Mouse (Mus musculus) frontal cortex, adult (tissue): ENCODE measurements at regions not wholly inside any gene's neighbourhood (a gene's known extent, or its start where the extent isn't known, plus 50 kb on each side); places are given as distances from the start of the nearest gene placed in this dataset.
"Not testable (repeated sequence)": the region's sequence is repeated elsewhere in the genome, so short reads cannot be mapped to it uniquely, and the experiment has no call there.

ENCODE experiments used
- ATAC-seq: cut with Nextera tagmentation; 2 replicates; pipeline ENCODE4 v1.9.2; 2017; ENCODE audit warnings: mild to moderate bottlenecking, moderate library complexity, mixed read lengths; ENCODE audit not compliant: low TSS enrichment

DNA sequence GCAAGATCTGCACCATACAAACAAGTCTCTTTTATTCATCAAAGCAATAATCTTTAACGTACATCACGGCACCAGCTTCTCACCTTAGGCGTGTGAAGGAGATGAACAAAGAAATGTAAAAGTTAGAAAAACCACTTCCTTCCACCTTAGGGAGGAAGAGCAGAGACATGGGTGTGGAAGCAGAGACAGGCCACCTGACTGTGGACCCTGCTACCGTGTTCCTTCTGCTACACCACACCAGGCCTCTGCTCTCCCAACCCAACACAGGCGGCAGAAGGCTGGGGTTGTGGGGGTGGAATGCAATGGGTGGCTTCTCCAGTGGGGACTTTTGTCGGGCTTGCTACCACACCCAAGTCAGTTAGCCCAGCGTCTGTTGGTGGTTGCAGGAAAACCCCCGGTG is 540.2 kb upstream of the Gm10131 start:
- ATAC-seq, result no peak

DNA sequence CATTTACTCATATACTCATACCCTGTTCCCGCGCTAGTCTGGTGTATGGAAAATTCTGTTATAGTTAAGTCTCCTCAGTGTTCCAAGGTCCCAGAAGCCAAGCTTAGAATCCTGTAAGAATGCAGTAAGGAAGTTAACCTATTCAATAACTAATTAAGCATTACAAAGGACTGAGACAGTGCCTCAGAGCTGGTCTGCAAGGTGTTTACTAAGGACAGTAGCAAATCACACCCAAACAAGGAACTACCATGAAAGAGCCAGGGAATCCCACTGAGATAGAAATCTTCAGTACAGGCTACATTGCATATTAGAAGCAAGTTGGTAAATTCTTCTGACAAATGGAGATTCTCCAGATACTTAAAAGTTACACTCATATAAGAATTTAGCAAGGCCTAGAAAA is 516.7 kb upstream of the Gm10131 start:
- not testable (repeated sequence) for ATAC-seq

DNA sequence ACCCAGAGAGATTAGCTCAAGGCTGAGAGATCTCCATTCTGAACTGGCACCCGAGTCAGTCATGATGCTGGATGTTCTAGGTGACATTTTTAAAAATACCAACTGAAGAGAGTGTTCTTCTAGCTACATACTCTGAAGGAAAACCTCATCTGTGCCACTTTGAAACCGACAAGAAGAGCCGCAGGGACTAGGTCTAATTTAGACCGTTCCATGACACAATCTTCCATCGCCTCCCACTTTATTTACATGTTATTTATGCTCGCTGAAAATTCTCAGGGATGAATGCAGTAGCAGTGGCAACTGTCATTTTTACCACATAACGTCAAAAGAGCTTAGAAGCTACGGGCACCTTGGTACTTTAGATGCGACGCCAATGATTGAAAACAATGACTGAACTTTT is 514.1 kb upstream of the Gm10131 start:
- ATAC-seq, result peak; percentile 91

DNA sequence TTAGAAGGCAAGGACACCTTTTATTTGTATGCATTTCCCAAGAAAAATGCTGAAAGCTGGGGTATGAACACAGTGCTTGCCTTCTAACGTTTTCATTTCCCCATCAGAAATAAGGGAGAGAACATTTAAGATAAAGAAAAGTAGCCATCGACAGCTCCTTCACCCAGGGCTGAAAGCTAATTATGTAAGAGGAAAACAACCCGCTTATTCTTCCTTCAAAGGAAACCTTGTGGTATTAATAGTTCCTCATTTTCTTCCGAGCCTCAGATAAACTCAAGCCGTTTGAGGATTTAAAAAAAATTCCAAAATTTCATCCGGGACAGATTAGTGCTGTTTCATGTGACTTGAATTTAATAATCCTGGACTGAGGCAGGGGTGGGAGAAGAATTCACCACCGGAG is 512.2 kb upstream of the Gm10131 start:
- ATAC-seq, result no peak

DNA sequence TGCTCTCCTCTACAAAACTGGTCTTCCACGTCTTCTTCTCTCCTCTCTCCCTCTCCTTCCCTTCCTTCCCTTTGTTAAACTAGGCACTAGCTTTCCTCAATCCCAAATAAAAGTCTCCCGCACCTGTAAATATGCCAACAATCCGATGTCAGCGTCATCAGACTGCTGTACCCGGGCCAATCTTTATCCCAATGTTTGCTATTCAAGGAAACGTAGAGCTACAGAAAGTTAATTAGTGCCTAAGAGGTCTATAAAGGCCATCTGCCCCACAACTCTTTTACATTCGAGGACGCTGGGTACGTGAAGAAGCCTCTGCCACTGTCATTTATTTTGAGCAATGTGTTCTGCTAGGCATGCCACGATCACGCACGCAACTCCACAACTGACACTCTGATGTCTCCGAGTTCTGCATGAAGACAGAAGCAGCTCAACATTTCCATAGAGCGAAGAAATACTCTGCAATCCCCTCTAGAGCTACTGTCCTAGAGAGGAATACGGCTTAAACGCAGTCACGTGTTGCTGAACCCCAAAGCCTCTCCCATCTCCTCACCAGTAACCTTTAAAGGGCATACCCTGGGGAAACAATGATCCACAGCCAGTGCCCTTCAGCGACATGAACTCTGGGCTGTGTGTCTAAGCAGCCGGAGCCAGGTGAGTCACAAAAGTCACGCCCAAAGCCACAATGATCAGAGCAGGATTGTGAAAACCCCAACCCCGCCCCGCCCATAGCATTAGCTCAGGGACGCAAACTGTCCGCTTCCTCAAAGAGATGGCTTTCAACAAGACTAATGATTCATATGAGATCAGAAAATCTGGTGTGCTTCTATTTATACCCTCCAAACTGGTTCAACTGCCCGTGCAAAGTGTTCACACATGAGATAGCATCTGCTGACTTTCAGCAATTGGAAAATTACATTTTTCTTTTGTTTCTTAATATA is 510.9 kb upstream of the Gm10131 start:
- 0 out of 2 replicates have a peak, but pooled peaks have one; percentile 15 for ATAC-seq

DNA sequence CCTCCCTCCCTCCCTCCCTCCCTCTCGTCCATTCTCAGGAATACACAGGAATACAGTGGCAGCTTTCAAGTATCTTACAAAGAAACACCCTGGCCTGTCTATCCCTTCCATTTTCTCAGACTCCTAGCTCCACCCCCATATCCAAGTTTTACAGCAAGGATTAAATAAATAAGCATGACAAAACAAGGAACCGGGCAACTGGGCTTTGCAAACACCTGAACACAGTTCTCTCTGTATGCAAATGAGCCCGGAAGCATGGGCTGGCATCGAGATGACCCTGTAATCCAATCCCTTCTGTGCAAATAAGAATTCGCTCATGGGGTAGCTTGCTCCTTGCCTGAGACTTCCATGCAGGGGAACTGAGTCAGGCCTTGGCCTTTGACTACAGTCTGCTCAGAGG is 506.5 kb upstream of the Gm10131 start:
- ATAC-seq, result no peak

DNA sequence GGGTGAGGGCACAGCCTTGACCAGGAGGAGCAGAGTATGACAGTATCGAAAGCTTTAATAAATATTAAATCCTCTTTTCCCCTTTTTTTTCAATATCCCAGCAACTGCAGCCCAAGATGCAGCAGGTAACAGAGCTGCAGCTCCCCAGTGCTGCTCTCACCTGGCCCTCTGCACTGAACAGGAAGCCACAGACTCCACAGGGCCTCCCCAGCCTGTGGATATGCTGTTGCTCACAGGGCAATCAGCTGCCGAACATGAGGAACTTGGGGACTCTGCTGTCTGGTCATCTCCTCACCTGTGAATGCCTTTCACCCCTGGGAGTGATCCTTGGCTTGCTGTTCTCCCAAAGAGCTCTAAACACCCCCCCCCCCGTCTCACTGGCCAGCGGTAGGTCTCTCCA is 503.4 kb upstream of the Gm10131 start:
- no peak for ATAC-seq

DNA sequence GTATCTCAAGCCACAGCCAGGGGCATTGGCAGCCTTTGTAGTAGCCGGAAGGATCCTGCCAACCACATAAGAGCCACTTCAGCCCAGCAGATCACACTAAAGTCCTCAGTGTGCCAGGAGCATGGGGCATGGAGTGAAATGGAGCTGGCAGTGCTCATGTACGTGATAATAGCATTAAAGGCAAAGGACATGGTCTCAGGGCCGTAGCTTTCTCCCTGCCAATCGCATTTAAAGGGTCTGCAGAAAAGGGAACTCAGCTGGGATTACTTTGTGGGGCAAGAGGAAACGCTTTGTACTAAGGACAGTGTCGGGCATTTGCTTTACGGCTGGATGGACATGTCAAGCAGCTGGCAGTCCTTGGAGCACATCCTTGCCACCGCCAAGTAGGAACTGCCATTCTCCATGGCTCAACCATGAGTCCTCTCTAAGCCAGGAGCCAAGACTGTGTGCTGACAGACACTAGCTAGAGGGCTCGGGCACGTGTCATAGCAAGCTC is 502.5 kb upstream of the Gm10131 start:
- no peak for ATAC-seq

DNA sequence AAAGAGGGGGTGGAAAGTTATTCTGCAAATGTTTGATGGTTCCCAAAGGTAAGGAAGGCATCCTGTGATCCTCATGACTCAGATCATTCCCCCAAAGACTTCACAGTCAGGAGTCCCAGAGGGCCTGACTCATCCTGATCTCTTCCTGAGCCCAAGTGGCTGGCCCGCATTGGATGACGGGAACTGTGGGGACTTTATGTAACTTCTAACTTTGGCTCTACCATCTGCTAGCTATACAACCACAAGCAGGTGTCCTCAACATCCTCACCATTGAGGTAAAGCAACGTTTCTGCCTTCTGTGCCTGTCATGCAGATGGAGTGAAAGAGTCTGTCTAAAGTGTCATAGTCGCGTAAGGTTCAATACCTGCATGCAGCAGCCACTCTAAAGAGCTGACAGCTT is 501.6 kb upstream of the Gm10131 start:
- peak; percentile 90 for ATAC-seq

DNA sequence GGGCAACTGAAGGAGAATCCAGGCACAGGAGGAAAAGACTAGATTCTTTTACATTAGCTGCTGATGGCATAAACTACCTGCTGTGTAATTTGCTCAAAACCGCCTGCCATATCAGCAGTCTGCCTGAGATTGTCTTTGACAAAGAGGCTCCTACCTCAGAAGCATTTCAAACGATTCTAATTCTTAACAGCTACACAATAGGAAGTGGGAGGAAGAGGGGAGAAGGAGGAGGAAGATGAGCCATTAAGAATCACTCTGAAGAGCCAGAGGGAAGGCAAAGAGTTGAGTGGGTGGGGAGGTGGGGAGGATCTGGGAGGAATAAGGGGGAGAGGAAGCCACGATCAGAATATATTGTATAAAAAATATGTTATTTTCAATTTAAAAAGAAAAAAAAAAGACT is 500.9 kb upstream of the Gm10131 start:
- ATAC-seq, result no peak

DNA sequence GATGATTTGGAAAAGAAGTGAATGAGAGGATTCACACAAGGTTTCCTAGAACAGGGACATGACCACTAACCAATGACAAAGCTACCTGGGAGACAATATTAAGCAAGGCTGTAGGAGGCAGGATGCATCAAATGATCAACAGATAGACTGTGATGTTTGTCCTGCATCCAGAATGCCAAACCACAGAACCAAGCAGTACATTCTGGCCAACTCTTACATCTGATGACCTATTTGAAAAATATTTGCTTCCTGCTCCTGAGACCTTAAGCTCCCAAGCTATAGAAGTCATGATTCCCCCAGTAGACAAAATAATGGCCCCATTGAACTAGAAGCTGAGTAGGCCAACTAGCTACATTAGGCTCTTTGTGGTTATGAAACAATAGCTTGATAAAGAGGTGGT is 498.6 kb upstream of the Gm10131 start:
- no peak for ATAC-seq

DNA sequence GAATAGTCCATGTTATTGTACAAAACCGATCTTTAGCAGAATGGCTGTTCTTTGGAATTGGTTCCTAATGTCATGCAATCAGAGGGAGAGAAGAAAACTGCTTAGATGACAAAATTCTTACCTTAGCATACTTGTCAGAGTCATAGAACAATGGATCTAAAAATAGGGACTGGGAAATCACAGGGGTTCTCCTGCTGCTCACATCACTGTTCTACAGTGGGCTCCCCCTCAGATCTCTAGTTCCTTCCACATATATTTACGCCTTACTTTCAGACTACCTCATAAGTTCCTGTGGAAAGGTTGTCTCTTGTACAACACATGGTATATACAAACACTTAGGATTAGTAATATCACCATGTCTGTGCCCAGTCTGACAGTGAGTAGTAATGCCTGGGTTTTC is 495.9 kb upstream of the Gm10131 start:
- no peak for ATAC-seq

DNA sequence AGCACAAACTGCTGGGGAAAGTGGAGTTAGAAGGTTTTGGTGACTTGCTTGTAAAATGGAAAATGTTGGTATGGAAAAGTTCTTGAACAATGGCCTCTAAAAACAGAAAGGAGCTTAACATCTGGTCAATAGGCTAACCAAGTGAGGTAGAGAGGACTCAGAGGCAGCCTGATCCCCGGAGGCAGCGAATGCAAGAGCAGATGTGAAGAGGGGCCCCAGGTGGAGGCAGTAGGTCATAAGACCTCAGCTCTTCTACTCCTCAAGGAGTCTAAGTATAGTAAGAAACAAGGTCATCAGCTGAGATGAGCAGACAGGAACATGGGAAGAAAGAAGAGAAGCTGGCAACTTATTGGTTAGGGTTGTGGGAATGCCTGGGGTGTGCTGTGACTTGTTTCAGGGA is 493.5 kb upstream of the Gm10131 start:
- no peak for ATAC-seq

DNA sequence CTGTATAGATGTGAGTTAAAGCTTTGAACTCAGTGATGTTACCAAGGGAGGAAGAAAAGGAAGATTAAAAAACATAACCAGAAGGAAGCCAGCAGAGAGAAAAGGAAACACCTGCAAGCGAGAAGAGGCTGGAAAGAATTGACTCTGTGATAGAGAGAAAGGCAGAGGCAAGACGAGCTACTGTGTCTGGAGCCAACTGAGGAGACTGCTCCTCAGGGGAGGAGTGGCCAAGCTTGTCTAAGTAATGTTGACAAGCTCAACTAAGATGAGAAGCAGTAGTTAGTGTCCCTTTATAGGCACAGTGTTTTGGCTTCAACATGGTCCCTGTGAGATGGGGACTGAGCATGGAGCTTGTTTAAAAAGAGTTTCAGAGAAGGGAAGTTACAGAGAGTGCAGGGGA is 493.0 kb upstream of the Gm10131 start:
- ATAC-seq, result no peak

DNA sequence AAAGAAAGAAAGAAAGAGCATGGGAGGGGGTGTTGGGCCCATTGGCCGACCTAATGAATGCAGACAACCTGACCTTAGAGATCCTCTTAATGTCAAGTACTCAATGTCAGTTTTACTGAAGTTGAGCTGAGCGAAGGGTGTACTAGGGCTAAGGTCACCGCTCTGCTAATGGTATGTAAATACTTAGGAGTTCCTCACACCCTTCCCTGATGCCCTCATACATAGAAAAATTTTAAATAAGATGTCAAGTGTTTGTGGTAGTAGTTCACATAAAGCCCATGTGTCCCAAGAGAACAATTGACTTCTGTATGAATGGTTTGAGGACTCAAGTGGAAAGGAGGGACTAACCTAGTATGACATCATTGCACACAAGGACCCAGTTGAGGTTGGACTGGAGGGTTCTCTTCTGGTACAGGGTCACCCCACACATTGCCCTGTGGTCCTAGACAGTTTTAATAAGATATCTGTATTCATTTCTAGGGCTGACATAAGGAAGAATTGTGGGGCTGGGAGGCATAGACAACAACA is 490.0 kb upstream of the Gm10131 start:
- no peak for ATAC-seq

DNA sequence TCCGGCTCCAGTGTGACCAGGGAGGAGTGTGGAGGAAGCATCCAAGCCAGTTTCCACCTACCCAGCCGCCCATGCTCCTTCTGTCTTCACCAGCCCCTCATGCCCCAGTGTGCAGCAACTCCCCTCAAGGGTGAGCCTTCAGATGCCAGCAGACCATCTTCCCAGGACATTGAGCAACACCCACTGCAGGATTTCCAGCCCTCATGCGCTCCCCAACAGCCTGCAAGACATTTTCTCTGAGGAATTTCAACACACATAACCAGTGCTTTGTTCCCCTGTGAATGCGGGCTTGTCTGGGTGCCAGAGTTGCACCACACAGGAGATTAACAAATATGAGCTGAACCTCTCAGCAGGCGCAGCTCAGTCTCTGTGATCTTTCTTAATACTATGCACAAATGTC is 489.3 kb upstream of the Gm10131 start:
- ATAC-seq, result no peak

DNA sequence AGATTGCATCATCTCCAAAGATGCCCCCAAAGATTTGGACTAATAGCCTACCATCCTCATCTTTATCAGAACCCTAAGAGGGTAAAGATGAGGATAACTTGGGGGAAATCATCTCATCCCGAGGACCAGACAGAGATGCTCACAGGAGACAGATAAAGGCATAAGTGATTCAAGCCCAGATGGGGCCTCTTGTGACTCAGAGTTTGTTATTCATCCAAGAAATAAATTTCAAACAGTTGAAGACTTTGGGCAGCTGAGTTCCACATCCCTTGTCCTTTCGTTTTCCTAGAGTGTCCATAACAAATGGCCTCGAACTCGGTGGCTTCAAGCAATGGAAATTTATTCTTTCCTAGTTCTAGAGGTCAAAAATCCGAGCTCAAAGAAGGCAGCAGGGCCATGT is 485.1 kb upstream of the Gm10131 start:
- ATAC-seq, result peak; percentile 62

DNA sequence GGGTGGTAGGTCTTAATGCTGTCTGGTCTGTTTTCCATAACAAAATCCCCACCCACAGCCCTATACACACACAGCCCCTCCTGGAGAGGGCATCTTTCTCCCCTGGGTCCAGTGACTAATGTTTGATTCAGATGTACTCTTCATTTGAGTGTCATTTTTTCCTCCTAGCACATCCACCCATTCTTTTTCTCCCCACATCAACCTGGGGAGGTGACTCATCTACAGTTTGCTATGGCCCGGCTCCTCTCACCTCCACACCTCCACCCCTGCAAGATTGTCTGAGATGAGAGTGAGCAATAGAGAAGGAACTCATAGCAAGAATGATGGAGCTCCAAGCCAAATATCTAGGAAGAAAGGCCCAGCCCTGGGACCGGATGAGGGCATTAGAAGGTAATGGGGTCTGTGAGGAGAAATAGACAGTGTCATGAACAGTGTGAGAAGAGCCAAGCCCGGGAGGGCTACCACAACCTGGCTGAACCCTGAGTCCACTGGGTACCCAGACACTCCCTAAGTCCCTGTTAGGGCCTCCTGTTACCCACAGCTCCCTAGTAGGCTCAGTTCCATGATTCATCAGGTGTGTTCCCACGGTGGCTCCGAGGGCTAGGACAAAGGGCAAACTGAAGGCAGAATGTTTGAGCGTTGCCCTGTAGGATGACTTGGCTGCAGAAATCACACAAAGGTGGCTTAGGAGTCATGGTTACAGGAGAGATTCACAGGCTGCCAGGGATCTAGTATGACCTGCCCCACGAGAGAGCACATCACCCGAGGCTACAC is 479.6 kb upstream of the Gm10131 start:
- ATAC-seq, result peak; percentile 41

DNA sequence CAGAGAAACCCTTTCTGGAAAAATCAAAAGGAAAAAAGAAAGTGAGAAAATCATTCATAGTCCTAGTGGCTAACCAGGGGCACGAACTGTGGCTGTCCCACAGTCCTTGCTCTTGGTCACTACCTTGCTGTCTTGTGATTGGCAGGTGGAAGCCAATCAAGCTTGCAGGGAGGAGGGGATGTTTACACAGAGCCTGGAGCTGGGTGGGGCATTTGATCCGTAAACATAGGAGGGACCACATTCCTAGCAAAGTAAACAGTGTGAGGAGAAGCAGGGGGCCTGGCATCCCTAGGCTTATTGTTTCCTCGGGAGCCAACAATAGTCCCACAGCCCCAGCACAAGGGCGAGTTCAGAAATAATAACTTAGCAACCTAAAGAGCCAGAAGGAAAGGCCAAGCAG is 466.5 kb upstream of the Gm10131 start:
- ATAC-seq, result no peak

DNA sequence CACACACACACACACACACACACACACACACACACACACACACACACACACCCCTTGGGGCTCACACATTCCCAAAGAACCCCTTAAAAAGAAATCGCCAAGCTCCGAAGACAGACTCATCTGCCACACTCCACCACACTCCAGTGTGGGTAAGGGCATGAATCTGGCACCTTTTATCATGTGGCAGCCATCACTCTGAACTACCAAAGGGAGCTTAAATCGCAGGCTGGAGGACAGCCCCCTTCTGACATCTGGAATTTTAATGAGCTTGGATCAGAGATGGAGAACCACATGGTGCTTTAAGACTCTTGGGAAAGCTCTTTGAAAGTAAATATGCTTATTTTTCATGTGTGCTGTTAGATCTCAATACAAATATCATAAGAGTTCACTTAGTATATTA is 462.5 kb upstream of the Gm10131 start:
- no peak for ATAC-seq

DNA sequence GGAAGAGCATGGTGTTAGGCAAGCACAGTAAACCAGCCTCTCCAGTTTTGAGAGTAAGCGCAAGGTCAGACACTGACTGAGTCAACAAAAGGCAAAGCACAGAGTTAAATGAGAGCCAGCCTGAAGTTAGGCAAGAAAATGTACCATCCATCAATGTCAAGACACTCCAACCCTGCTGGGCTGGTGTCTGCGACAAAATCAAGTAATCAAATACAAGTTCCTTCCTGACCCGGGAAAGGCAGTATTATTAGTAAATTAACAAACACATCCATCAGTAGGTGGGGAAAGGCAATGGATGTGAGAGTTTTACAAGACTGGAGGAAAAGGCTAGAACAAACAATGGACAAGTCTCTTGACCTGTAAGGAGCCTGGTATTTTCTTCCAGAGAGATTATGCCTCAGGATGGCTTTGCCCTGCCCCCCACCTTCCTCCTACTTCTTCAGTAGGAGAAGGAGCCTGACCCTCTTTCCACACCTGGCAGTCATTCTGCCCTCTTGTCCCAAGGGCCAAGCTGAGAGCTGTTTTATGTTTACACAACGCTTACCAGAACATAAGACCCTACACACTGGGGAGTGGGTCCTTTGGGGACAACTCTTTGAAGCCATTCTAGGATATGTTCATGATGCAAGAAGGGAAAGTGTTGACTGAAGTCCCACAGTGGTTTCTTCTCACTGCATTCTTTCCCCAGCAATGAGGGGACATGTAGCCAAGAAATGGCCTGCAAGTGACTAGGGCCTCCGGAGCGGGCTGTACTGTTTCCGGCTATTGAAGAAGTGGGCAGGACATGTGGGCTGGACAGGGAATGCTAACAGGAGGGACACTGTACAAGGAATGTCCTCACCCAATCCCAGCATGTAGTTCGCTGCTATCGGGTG is 461.7 kb upstream of the Gm10131 start:
- no peak for ATAC-seq

DNA sequence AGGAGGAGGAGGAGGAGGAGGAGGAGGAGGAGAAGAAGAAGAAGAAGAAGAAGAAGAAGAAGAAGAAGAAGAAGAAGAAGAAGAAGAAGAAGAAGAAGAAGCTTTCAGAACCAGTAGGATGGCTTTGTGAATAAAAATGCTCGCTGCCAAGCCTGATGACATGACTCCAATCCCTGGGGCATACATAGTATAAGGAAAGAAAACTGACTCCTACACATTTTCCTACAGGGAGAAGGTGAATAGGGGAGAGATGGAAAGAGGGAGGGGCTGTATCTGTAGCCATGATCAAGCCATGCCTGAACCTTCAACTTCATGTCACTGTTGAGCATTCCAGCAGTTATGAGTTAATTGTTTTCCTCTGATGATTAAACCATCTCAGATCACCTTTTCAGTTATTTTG is 460.2 kb upstream of the Gm10131 start:
- no peak for ATAC-seq
